Mouse (Mus musculus): ENCODE data around the gene Kcnd3. TPM values are rescaled to one million over a fixed set of nuclear protein-coding genes. Genes with fewer than 3 reads are reported as not detected.

The Kcnd3 gene
- 8.8 and 9.0 TPM in 2 replicates for polyA plus RNA-seq (2015; fragmentation: Nextera tagmentation; extraction: Ambion mirVana)

DNA sequence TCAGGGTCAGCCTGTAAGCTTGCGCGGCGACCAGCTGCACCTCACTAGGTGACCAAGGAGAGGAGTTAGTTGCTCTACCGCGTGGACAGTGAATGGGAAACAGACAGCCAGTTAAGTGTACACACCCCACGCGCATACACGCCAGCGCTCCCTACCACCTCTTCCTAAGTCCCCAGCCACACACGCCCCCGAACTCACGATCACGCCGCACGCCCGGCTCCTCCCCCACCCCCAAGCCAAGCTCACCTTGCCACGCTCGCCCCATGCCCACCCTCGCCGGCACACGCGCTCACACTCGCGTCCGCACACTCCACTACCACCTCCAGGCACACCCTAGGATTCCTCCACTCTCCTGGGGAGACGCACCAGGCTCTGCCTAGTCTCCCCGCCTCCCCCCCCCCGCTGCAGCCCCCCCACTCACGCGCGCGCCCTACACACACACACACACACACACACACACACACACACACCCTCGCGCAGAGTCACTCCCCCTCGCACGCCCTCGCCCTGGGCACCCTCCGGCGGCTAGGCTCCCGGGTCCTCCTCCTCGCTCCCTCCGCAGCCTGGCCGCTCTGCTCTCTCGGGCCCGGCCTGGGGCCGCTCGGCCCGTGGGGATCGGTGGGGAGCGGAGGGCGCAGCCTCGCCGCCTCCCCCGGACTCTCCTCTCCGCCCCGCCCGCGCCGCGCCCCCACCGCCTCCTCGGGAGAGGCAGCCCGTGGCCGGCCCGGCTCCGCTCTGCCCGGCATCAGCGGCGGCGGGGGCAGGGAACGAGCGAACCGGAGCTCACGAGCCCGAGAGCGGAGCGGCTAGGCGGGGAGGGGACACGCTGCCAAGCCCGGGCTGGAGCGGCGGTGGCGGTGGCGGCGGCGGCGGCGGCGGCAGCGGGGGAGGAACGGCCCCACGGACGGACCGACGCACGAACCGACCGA is at the start of gene Kcnd3:
Gene Kcnd3 (plus strand): TSS at position 704 of the 929 bp plus-strand sequence.

DNA sequence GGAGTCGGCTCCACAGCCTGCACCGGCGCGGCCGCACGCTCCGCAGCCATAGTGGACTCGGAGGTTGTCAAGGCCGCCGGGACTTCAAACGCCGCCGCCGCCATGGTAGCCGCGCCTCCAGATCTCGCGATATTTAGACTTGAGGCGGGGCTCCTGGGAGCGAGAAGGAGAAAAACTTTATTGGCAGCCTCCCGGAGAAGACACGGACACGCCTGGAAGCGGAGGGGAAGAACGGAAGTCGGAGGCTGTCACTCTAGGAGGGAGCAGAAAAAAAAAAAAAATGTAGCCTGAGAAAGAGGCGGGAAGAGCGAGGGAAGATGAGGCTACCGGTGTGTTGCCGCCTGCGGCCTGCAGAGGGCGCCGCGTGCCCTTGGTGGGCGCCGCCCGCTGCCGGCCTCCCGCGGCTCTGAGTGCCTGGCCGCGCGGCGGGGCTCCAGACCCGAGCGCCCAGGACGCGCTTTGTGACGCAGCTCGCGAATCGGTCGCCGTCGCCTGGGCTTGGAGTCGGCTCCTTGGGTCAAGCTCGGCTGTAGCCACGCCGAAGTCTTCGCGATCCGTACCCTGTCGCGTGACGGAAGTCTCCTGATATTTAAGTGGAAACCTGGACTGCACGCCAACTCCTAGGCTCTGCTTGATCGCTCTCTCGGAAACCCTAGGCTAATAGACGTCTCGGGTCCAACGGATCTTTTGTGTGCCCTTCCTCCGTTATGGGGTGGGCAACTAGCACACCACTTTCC is 235.4 kb downstream of the Kcnd3 start, which contains the start of gene Ddx20:
Gene Ddx20 (minus strand): TSS at position 251 of the 737 bp plus-strand sequence.

DNA sequence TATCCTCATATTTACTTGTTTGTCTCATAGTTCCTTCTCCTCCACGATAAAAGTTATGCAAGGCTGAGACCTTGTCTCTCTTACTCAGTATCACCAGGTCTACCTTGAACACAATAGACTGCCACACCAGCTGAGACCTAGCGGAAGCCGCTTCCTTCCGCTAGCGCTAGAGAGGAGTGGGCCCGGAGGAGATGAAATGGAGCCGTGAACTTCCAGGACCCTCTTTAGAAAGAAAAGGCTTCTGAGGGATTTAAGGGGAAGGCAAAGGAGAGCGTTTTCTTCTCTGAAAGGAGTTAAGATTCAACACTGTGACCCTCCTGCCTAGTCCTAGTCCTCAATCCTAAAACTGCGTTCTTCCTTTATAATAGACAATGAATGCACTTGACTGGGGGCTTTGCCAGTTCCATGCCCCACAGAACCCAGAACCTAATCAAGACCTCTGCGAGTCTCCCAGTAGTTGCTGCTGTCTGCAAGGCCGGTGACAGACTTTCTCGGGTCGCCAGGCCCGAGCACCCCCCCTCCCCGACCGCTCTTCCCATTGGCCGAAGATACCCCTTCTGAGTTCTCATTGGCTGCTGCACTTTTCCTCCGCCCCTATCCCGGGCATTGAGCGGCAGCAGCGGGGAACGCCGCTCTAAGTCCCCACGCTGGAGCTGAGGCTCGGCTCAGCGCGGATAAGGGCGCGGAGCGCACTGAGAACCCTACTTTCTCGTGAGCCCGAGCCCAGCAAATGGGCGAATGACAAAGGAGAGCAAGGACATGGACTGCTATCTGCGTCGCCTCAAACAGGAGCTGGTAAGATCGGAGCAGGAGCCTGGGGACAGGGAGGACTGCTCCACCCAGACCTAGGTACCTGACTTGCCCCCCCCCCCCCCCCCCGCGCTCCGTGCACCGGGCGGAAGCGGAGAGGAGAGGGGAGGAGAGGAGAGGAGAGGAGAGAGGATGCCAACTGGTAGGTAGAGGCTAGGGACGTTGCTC is 252.2 kb downstream of the Kcnd3 start, which contains the start of gene Inka2:
Gene Inka2 (plus strand): TSS at position 569 of the 978 bp plus-strand sequence.

Other genes starting within 250 kb of the Kcnd3 start
- 13.8 and 16.1 TPM in 2 replicates for gene Ddx20, start 235.2 kb downstream of the Kcnd3 start, polyA plus RNA-seq (2015; fragmentation: Nextera tagmentation; extraction: Ambion mirVana)